Mouse (Mus musculus): ENCODE measurements at regions not wholly inside any gene's neighbourhood (a gene's known extent, or its start where the extent isn't known, plus 50 kb on each side); places are given as distances from the start of the nearest gene placed in this dataset.

- H3K27ac ChIP-seq (ENCODE audit: insufficient read depth, low read length) = no peak overlapping the region
- H3K4me1 ChIP-seq (ENCODE audit: control insufficient read depth, insufficient read depth, insufficient read length) = no peaks in the 10 kb centered on the region
- TF ChIP-seq CTCF (IDR thresholded peaks at IDR 0.05; ENCODE audit: extremely low read depth, insufficient read depth, insufficient read length, insufficient replicate concordance) = no peak
- TF ChIP-seq POLR2A (IDR thresholded peaks at IDR 0.05; ENCODE audit: low read depth, low read length) = no peak
- WGBS = 86% methylated on average over 5 of the region's 5 CpGs
- H3K36me3 ChIP-seq (ENCODE audit: control insufficient read depth, insufficient read depth, low read length) = no peaks in the 10 kb centered on the region
- no peaks in the 10 kb centered on the region for H3K27me3 ChIP-seq (ENCODE audit: control insufficient read depth, insufficient read depth, low read length)
- DNase-seq (ENCODE audit: low read depth in 1 of 2, low spot score in 2 of 2) = no peak
- H3K4me3 ChIP-seq (ENCODE audit: extremely low read depth, insufficient read depth, insufficient read length) = no peak overlapping the region
Measured at GRCm38 (mm10) chr6:51069945-51070344, 362.5 kb upstream of the Nfe2l3 start.

GRCm38 (mm10) chr6:51071243-51071642 is 361.2 kb upstream of the Nfe2l3 start:
- Histone ChIP-seq H3K4me3 (ENCODE audit: extremely low read depth, insufficient read depth, insufficient read length) (no peak overlapping the region), H3K36me3 (ENCODE audit: control insufficient read depth, insufficient read depth, low read length) (no peaks in the 10 kb centered on the region), H3K27ac (ENCODE audit: insufficient read depth, low read length) (no peak overlapping the region), H3K27me3 (ENCODE audit: control insufficient read depth, insufficient read depth, low read length) (no peaks in the 10 kb centered on the region), H3K4me1 (ENCODE audit: control insufficient read depth, insufficient read depth, insufficient read length) (no peaks in the 10 kb centered on the region)
- DNase-seq (ENCODE audit: low read depth in 1 of 2, low spot score in 2 of 2) = no peak
- WGBS = 78% methylated on average over 9 of the region's 9 CpGs
- no peak for TF ChIP-seq POLR2A (IDR thresholded peaks at IDR 0.05; ENCODE audit: low read depth, low read length)
- no peak for TF ChIP-seq CTCF (IDR thresholded peaks at IDR 0.05; ENCODE audit: extremely low read depth, insufficient read depth, insufficient read length, insufficient replicate concordance)

- H3K36me3 ChIP-seq (ENCODE audit: control insufficient read depth, insufficient read depth, low read length) = no peaks in the 10 kb centered on the region
- no peak for TF ChIP-seq CTCF (IDR thresholded peaks at IDR 0.05; ENCODE audit: extremely low read depth, insufficient read depth, insufficient read length, insufficient replicate concordance)
- DNase-seq (ENCODE audit: low read depth in 1 of 2, low spot score in 2 of 2) = no peak
- no peak overlapping the region for H3K4me3 ChIP-seq (ENCODE audit: extremely low read depth, insufficient read depth, insufficient read length)
- no peak overlapping the region for H3K27ac ChIP-seq (ENCODE audit: insufficient read depth, low read length)
- no peaks in the 10 kb centered on the region for H3K4me1 ChIP-seq (ENCODE audit: control insufficient read depth, insufficient read depth, insufficient read length)
- no peaks in the 10 kb centered on the region for H3K27me3 ChIP-seq (ENCODE audit: control insufficient read depth, insufficient read depth, low read length)
- WGBS = 91% methylated on average over 8 of the region's 8 CpGs
Measured at GRCm38 (mm10) chr6:51075026-51075425, 357.4 kb upstream of the Nfe2l3 start.

- H3K36me3 ChIP-seq (ENCODE audit: control insufficient read depth, insufficient read depth, low read length) = no peaks in the 10 kb centered on the region
- no peak for DNase-seq (ENCODE audit: low read depth in 1 of 2, low spot score in 2 of 2)
- 94% methylated on average over 21 of the region's 21 CpGs for WGBS
Measured at GRCm38 (mm10) chr6:51076861-51077768, 355.4 kb upstream of the Nfe2l3 start.

GRCm38 (mm10) chr6:51077769-51078096 is 354.7 kb upstream of the Nfe2l3 start:
- H3K36me3 ChIP-seq (ENCODE audit: control insufficient read depth, insufficient read depth, low read length) = no peaks in the 10 kb centered on the region
- no peak for DNase-seq (ENCODE audit: low read depth in 1 of 2, low spot score in 2 of 2)
- no peaks in the 10 kb centered on the region for H3K27me3 ChIP-seq (ENCODE audit: control insufficient read depth, insufficient read depth, low read length)
- WGBS = 47% methylated on average over 6 of the region's 6 CpGs
- no peak overlapping the region for H3K27ac ChIP-seq (ENCODE audit: insufficient read depth, low read length)
- no peaks in the 10 kb centered on the region for H3K4me1 ChIP-seq (ENCODE audit: control insufficient read depth, insufficient read depth, insufficient read length)
- no peak for TF ChIP-seq POLR2A (IDR thresholded peaks at IDR 0.05; ENCODE audit: low read depth, low read length)
- TF ChIP-seq CTCF (IDR thresholded peaks at IDR 0.05; ENCODE audit: extremely low read depth, insufficient read depth, insufficient read length, insufficient replicate concordance) = no peak
- H3K4me3 ChIP-seq (ENCODE audit: extremely low read depth, insufficient read depth, insufficient read length) = no peak overlapping the region

More at GRCm38 (mm10) chr6:51076861-51077768, 355.4 kb upstream of the Nfe2l3 start:
- Histone ChIP-seq H3K4me1 (ENCODE audit: control insufficient read depth, insufficient read depth, insufficient read length) (no peaks in the 10 kb centered on the region), H3K27me3 (ENCODE audit: control insufficient read depth, insufficient read depth, low read length) (no peaks in the 10 kb centered on the region), H3K27ac (ENCODE audit: insufficient read depth, low read length) (no peak overlapping the region), H3K4me3 (ENCODE audit: extremely low read depth, insufficient read depth, insufficient read length) (no peak overlapping the region)
- TF ChIP-seq POLR2A (IDR thresholded peaks at IDR 0.05; ENCODE audit: low read depth, low read length) (no peak), CTCF (IDR thresholded peaks at IDR 0.05; ENCODE audit: extremely low read depth, insufficient read depth, insufficient read length, insufficient replicate concordance) (no peak)

GRCm38 (mm10) chr6:51078353-51078966 is 354.0 kb upstream of the Nfe2l3 start:
- no peak for DNase-seq (ENCODE audit: low read depth in 1 of 2, low spot score in 2 of 2)
- WGBS = 78% methylated on average over 11 of the region's 11 CpGs
- TF ChIP-seq POLR2A (IDR thresholded peaks at IDR 0.05; ENCODE audit: low read depth, low read length) = no peak
- no peak for TF ChIP-seq CTCF (IDR thresholded peaks at IDR 0.05; ENCODE audit: extremely low read depth, insufficient read depth, insufficient read length, insufficient replicate concordance)

GRCm38 (mm10) chr6:51078967-51079355 is 353.5 kb upstream of the Nfe2l3 start:
- Histone ChIP-seq H3K36me3 (ENCODE audit: control insufficient read depth, insufficient read depth, low read length) (no peaks in the 10 kb centered on the region), H3K27ac (ENCODE audit: insufficient read depth, low read length) (no peak overlapping the region), H3K4me1 (ENCODE audit: control insufficient read depth, insufficient read depth, insufficient read length) (no peaks in the 10 kb centered on the region), H3K27me3 (ENCODE audit: control insufficient read depth, insufficient read depth, low read length) (no peaks in the 10 kb centered on the region), H3K4me3 (ENCODE audit: extremely low read depth, insufficient read depth, insufficient read length) (no peak overlapping the region)
- WGBS = 90% methylated on average over 5 of the region's 5 CpGs
- no peak for DNase-seq (ENCODE audit: low read depth in 1 of 2, low spot score in 2 of 2)
- no peak for TF ChIP-seq POLR2A (IDR thresholded peaks at IDR 0.05; ENCODE audit: low read depth, low read length)
- no peak for TF ChIP-seq CTCF (IDR thresholded peaks at IDR 0.05; ENCODE audit: extremely low read depth, insufficient read depth, insufficient read length, insufficient replicate concordance)

More at GRCm38 (mm10) chr6:51078353-51078966, 354.0 kb upstream of the Nfe2l3 start:
- Histone ChIP-seq H3K27ac (ENCODE audit: insufficient read depth, low read length) (no peak overlapping the region), H3K36me3 (ENCODE audit: control insufficient read depth, insufficient read depth, low read length) (no peaks in the 10 kb centered on the region), H3K4me1 (ENCODE audit: control insufficient read depth, insufficient read depth, insufficient read length) (no peaks in the 10 kb centered on the region), H3K27me3 (ENCODE audit: control insufficient read depth, insufficient read depth, low read length) (no peaks in the 10 kb centered on the region), H3K4me3 (ENCODE audit: extremely low read depth, insufficient read depth, insufficient read length) (no peak overlapping the region)
